Mouse (Mus musculus) limb, embryonic 12.5 days (tissue): ENCODE results near the gene Tlr5. TPM values are rescaled to one million over a fixed set of nuclear protein-coding genes. Genes with fewer than 3 reads are reported as not detected.
A peak's percentile ranks its signal among the peaks of the same experiment; 100 is the strongest.

Experiments
- ATAC-seq: fragments of 200-750 bp; cut with Nextera tagmentation; 2 replicates; pipeline ENCODE4 v1.8.0; 2017; ENCODE audit warnings: low read depth, moderate TSS enrichment; ENCODE audit not compliant: insufficient number of reproducible peaks, insufficient read depth, low FRiP score, low TSS enrichment
- H3K27ac ChIP-seq: fragments of 300-500 bp; sonication (generic); 2 replicates; pipeline ENCODE4 v1.5.1; 2016; ENCODE audit warnings: mild to moderate bottlenecking, moderate library complexity
- H3K27me3 ChIP-seq: fragments of 300-500 bp; sonication (generic); 2 replicates; pipeline ENCODE4 v1.6.1; 2016; ENCODE audit warnings: mild to moderate bottlenecking, moderate library complexity
- H3K36me3 ChIP-seq: fragments of 300-500 bp; sonication (generic); 2 replicates; pipeline ENCODE4 v1.6.1; 2016; ENCODE audit warnings: mild to moderate bottlenecking, moderate library complexity
- H3K4me1 ChIP-seq: fragments of 300-500 bp; sonication (generic); replicated peaks from 2 replicates; pipeline ENCODE4 v1.6.1; 2016
- H3K4me2 ChIP-seq: fragments of 300-500 bp; sonication (generic); 2 replicates; pipeline ENCODE4 v1.6.1; 2016; ENCODE audit warnings: mild to moderate bottlenecking, moderate library complexity
- H3K4me3 ChIP-seq: fragments of 300-500 bp; sonication (generic); replicated peaks from 2 replicates; pipeline ENCODE4 v1.5.1; 2016; ENCODE audit warnings: mild to moderate bottlenecking
- H3K9ac ChIP-seq: fragments of 300-500 bp; sonication (generic); replicated peaks from 2 replicates; pipeline ENCODE4 v1.6.1; 2016; ENCODE audit warnings: mild to moderate bottlenecking, moderate library complexity
- H3K9me3 ChIP-seq: fragments of 300-500 bp; sonication (generic); 2 replicates; pipeline ENCODE4 v1.6.1; 2016; ENCODE audit warnings: mild to moderate bottlenecking, moderate library complexity
- WGBS: fragments of 180-500 bp; shearing (Covaris S2); methylation state at CpG from one replicate; pipeline ENCODE4 v1.1.7; 2016; 5-methylcytosine and 5-hydroxymethylcytosine counted together
- polyA plus RNA-seq: library from polyadenylated mRNA; unstranded; fragments of >200 nt; fragmentation: Nextera tagmentation; extraction: Ambion mirVana; gene quantifications from 2 replicates; pipeline ENCODE4 v1.2.1, GENCODE M21; 2016

Gene Tlr5
- polyA plus RNA-seq = 0.50 and 0.81 TPM in 2 replicates

DNA sequence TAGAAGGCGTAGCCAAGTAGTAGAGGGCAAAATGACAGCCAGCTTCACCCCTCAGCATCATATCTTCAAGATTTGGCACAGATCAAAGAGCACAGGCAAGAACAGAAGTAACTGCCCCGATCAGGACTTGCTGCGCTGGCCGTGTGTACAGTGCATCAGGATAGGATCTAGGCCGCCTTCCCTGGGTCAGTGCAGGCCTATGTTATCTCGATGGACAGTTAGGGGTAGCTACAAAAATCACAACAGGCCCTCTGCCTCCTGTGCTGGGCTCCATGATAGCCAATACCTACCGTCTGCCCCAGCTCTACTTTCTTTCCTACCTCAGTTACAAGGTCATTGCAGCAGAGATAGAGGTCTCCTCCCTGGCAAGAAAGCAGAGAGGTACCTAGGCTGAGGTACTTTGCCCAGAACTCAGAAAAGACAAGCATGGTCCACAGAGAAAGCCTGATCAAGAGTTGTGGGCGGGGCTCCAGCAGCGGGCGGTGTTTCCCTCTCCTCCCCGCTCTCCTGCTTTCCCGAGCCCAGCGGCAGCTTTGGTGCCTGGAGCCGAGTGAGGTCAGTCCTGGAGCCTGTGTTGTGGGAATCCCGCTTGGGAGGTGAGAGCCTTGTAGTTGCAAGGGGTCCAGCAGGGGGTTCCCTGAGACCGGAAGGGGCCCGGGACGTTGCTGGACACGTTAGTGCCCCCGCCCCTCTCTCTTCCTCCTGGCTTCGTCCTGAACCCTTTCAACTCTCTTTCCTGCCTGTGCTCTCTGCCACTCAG lies at the start of gene Tlr5:
Gene Tlr5 (plus strand): TSS at position 502 of the 760 bp plus-strand sequence.
- WGBS = 21% methylated on average over 21 of the region's 21 CpGs
- ATAC-seq = peak; percentile 52; the same call in 1 of the 2 replicates
- Histone ChIP-seq H3K36me3 (no peaks in the 10 kb centered on the region), H3K9ac (peak within 1 kb of the TSS; percentile 57), H3K27me3 (peaks cover 12% of the 10 kb centered on the region), H3K9me3 (no peaks in the 10 kb centered on the region), H3K4me3 (peak within 1 kb of the TSS; percentile 49), H3K27ac (peak within 1 kb of the TSS; percentile 45; the same call in 1 of the 2 replicates), H3K4me2 (peak within 1 kb of the TSS; percentile 80), H3K4me1 (peaks cover 36% of the 10 kb centered on the region)

GRCm38 (mm10) chr1:182905669-182906068 lies 48.9 kb upstream of the Tlr5 start:
- ATAC-seq = no peak
- Histone ChIP-seq H3K9ac (no peak overlapping the region), H3K4me3 (no peak overlapping the region), H3K27ac (no peak overlapping the region), H3K27me3 (no peaks in the 10 kb centered on the region), H3K36me3 (no peaks in the 10 kb centered on the region), H3K4me1 (peaks cover 15% of the 10 kb centered on the region), H3K4me2 (no peak overlapping the region), H3K9me3 (no peaks in the 10 kb centered on the region)
- 80% methylated on average over 3 of the region's 3 CpGs for WGBS

DNA sequence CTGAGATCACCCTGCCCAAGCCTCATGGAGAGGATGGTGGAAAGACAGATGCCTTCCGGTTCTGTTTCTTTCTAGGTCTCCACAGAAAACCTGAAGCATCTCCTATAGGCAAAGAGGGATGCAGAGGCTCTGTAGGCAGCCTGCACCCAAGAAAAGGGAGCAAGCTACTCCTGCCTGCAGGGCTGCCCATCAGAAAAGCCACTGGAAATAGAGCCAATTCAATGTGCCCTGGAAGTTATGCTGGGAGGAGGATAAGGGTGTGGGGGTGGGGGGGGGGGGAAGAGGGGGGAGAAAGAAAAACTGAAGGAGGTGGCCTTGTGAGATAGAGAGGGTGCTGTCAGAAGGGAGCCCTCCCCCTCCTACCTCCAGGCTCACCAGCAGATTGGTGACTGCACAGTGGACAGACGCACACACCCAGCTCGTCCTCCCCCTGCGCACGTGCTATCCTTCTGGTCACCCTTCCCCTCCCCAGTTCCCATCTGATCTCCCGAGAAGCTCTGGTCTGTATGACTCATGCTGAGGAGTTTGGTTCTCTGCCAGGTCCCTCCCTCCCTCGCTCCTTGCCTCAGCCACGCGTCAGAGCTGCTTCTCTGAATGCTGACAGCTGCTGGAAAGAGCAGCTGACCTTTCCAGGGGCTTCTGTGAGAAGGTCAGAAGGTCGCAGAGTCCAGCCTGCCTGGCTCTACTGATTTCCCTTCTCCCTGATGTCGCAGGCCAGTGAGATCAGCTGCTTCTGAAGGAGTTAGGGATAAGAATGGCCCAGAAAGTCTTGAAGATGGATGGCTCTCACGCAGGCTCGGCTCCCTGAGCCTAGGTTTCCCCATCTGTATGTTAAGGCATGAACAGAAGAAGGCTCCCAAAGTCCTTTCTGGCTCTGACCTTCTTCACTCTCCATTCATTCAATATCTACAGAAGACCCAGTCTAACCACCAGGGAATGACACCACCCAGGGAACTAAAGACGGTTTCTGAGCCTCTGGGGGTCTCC lies 46.2 kb upstream of the Tlr5 start:
- Histone ChIP-seq H3K27ac (no peak overlapping the region), H3K36me3 (no peaks in the 10 kb centered on the region), H3K9ac (no peak overlapping the region), H3K4me1 (peaks cover 15% of the 10 kb centered on the region), H3K4me3 (no peak overlapping the region), H3K9me3 (peaks cover 4% of the 10 kb centered on the region; the same call in 1 of the 2 replicates), H3K4me2 (peak overlapping the region; percentile 17; the same call in 1 of the 2 replicates), H3K27me3 (no peaks in the 10 kb centered on the region)
- ATAC-seq = peak; percentile 83
- 22% methylated on average over 14 of the region's 14 CpGs for WGBS

DNA sequence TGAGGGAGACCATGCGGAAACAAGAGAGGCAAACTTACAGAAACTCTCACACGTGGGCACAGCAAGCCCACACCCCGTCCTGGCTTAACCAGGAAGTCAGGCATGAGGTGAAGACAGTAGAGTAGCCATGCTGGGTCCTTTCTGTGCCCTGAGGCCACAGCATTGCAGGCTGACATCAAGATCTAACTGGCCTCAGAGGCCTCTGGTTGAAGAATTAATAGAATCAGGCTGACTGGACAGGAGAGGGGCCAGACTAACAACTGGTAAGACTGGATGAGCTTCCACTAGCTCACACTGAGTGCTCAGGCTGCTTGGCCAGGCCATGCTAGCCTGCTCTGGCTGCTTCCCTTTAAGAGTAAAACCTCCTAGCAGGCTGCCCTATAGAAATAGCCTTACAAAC lies 45.5 kb upstream of the Tlr5 start:
- Histone ChIP-seq H3K4me2 (no peak overlapping the region), H3K27me3 (no peaks in the 10 kb centered on the region), H3K36me3 (no peaks in the 10 kb centered on the region), H3K9me3 (peaks cover 4% of the 10 kb centered on the region; the same call in 1 of the 2 replicates), H3K4me3 (no peak overlapping the region), H3K4me1 (peaks cover 15% of the 10 kb centered on the region), H3K9ac (no peak overlapping the region), H3K27ac (no peak overlapping the region)
- 66% methylated on average over 3 of the region's 3 CpGs for WGBS
- ATAC-seq = no peak

- Histone ChIP-seq H3K36me3 (no peaks in the 10 kb centered on the region), H3K27ac (no peak overlapping the region), H3K4me2 (no peak overlapping the region), H3K27me3 (no peaks in the 10 kb centered on the region), H3K4me3 (no peak overlapping the region), H3K4me1 (peaks cover 15% of the 10 kb centered on the region), H3K9me3 (peaks cover 4% of the 10 kb centered on the region; the same call in 1 of the 2 replicates), H3K9ac (no peak overlapping the region)
- 90% methylated on average over 5 of the region's 5 CpGs for WGBS
- ATAC-seq = no peak
These were observed 45.0 kb upstream of the Tlr5 start for GRCm38 (mm10) chr1:182909596-182909995.

DNA sequence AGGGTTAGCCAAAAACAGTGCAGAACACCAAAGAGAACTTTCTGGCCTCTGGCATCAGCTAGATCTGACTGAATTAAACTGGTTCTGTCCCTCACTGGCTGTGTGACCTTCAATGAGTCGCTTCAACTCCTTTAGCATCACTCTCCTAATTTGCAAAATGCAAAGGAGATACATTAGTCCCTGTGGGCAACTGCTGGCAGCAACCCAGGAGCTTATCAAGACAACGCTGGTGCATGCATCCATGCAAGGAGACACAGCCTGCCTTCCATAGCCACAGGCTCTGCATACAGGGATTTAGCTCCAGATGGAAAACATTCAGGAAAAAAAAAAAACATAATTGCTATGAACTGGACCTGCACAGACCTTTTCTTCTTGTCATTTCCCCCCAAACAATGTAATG lies 42.0 kb upstream of the Tlr5 start:
- 76% methylated on average over 2 of the region's 2 CpGs for WGBS
- Histone ChIP-seq H3K4me1 (peaks cover 15% of the 10 kb centered on the region), H3K4me3 (no peak overlapping the region), H3K36me3 (no peaks in the 10 kb centered on the region), H3K27ac (no peak overlapping the region), H3K27me3 (no peaks in the 10 kb centered on the region), H3K9me3 (peaks cover 4% of the 10 kb centered on the region; the same call in 1 of the 2 replicates), H3K9ac (no peak overlapping the region), H3K4me2 (no peak overlapping the region)
- ATAC-seq = no peak

DNA sequence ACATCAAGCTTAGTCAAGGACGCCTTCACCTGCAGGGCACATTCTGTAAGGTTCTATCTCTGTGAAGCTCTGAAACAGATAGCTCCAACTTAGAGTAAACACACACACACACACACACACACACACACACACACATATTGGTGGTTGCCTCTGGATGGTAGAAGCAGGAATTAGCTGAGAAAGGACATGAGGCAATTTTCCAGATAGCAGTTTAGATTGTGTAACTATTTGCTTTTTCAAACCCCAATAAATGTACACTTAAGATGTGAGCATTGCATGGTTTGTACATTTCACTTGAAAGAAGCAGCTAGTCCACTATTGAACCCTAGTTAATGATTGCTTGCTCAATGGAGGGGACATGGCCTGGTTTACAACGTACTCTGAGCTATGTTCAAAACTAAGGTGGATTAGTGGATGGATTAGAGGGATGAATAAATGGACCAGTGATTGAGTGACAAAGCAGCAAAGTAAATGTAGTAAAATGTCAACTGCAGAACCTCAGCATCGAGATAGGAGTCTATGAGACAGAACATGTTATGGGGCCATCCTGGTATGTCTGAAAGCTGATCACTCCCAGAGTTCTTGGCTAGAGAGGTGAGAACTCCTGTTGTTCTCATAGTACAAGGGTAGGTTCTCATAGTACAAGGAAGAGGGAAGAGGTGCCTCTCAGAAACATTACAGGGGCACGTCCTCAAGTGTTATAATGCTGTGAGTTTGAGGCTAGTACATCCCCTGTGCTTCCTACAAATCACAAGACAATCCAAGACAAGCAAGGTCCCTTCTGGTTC lies 40.3 kb upstream of the Tlr5 start:
- Histone ChIP-seq H3K27me3 (no peaks in the 10 kb centered on the region), H3K4me3 (no peak overlapping the region), H3K9ac (no peak overlapping the region), H3K36me3 (no peaks in the 10 kb centered on the region), H3K27ac (no peak overlapping the region), H3K4me1 (no peaks in the 10 kb centered on the region), H3K9me3 (peaks cover 4% of the 10 kb centered on the region; the same call in 1 of the 2 replicates), H3K4me2 (no peak overlapping the region)
- 80% methylated on average over 4 of the region's 4 CpGs for WGBS
- no peak for ATAC-seq

DNA sequence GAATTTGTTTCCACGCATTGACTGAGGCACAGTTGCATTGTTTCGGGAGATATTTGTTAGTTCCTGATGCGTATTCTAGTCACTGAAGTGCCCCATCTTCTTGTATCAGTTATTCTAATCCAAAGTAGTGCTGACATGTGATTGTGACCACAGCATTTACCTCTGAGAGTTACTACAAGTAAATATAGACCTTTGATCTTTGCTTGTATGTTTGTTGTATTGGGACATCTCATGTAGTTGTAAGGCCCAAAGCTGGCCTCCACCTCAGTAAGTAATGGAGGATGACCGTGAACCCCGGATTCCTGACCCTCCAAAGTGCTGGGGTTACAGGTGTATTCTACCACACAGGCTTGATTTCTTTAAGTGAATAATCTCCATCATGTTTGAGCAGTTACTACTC lies 38.4 kb upstream of the Tlr5 start:
- Histone ChIP-seq H3K27ac (no peak overlapping the region), H3K4me1 (no peaks in the 10 kb centered on the region), H3K36me3 (no peaks in the 10 kb centered on the region), H3K9ac (no peak overlapping the region), H3K4me2 (no peak overlapping the region), H3K27me3 (no peaks in the 10 kb centered on the region), H3K4me3 (no peak overlapping the region), H3K9me3 (peaks cover 4% of the 10 kb centered on the region; the same call in 1 of the 2 replicates)
- no peak for ATAC-seq
- 96% methylated on average over 5 of the region's 5 CpGs for WGBS

DNA sequence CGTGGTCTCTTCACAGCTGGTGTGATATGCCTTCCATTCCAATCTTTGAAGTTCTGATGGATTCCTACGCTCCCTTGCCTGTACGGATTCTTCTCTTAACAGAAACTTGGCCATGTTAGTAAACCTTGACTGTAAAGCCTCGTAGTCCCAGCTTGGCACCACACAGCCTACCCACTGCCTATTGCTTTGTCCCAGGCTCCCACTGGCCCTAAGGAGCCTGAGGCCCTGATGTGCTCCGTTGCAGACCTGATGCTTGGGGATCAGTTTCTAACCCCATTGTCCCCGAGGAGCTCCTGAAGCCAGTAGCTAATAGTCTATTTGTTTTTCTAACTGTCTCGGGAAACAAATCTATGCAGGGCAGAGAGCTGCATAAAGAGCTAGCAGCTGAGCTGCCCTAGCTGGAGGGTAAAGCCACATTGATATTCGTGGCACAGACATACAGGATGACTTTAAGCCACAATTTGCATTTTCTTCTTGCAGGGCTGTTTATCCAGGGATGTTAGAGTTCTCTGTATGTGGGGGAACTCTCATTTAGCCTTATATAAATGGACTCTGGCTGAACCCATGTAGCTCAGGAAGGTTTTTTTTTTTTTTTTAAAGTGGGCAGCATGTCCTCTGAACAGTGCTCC lies 35.8 kb upstream of the Tlr5 start:
- Histone ChIP-seq H3K4me3 (no peak overlapping the region), H3K36me3 (no peaks in the 10 kb centered on the region), H3K27ac (no peak overlapping the region), H3K4me2 (no peak overlapping the region), H3K9ac (no peak overlapping the region), H3K27me3 (no peaks in the 10 kb centered on the region; the same call in 1 of the 2 replicates), H3K4me1 (no peaks in the 10 kb centered on the region), H3K9me3 (no peaks in the 10 kb centered on the region)
- no peak for ATAC-seq
- WGBS = 58% methylated on average over 8 of the region's 8 CpGs

DNA sequence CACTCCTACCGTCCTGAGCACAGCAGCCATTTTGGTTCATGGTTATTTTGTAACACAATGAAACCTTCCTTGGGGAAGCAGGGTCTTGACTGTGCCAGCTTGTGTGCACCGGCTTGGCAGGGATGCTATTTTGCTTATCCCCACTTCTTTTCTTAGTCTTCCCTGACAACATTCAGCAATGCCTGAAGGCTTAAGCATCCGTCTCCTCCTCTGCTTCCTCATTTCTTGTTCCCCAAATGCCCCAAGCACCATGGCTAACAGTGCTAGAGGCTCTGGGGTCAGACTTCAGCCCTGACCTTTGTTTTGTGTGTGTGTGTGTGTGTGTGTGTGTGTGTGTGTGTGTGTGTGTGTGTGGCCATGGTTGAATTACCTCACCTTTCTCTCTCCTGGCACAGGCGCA lies 31.8 kb upstream of the Tlr5 start:
- H3K4me1 ChIP-seq = no peaks in the 10 kb centered on the region
- H3K4me3 ChIP-seq = no peak overlapping the region
- no peaks in the 10 kb centered on the region; the same call in 1 of the 2 replicates for H3K27me3 ChIP-seq
- 77% methylated on average over 4 of the region's 4 CpGs for WGBS
- ATAC-seq = no peak
- no peak overlapping the region for H3K27ac ChIP-seq
- no peak overlapping the region for H3K4me2 ChIP-seq
- H3K9ac ChIP-seq = no peak overlapping the region
- H3K36me3 ChIP-seq = no peaks in the 10 kb centered on the region
- H3K9me3 ChIP-seq = no peaks in the 10 kb centered on the region
